Mouse (Mus musculus) lung, embryonic 14.5 days (tissue): ENCODE measurements around the gene Ubxn10. TPM values are rescaled to one million over a fixed set of nuclear protein-coding genes. Genes with fewer than 3 reads are reported as not detected.

ENCODE experiments used
- ATAC-seq: fragments of 200-750 bp; cut with Nextera tagmentation; 2 replicates; pipeline ENCODE4 v1.8.0; 2017; ENCODE audit warnings: mild to moderate bottlenecking, moderate TSS enrichment, moderate library complexity; ENCODE audit not compliant: insufficient read depth
- DNase-seq: peaks from one replicate; pipeline ENCODE4 v3.0.0-alpha.2; 2015
- H3K27ac ChIP-seq: fragments of 300-500 bp; sonication (generic); 2 replicates; pipeline ENCODE4 v1.5.1; 2014; ENCODE audit warnings: low read depth, mild to moderate bottlenecking, moderate library complexity
- H3K27me3 ChIP-seq: fragments of 300-500 bp; sonication (generic); 2 replicates; pipeline ENCODE4 v1.6.1; 2014; ENCODE audit warnings: low read length, control low read depth; ENCODE audit not compliant: insufficient read depth
- H3K36me3 ChIP-seq: fragments of 300-500 bp; sonication (generic); 2 replicates; pipeline ENCODE4 v1.6.1; 2014; ENCODE audit warnings: control low read depth; ENCODE audit not compliant: insufficient read depth
- H3K4me1 ChIP-seq: fragments of 300-500 bp; sonication (generic); 2 replicates; pipeline ENCODE4 v1.6.1; 2014; ENCODE audit warnings: antibody characterized with exemption, control low read depth; ENCODE audit not compliant: insufficient read depth
- H3K4me2 ChIP-seq: fragments of 300-500 bp; sonication (generic); 2 replicates; pipeline ENCODE4 v1.6.1; 2014; ENCODE audit warnings: mild to moderate bottlenecking
- H3K4me3 ChIP-seq: fragments of 300-500 bp; sonication (generic); 2 replicates; pipeline ENCODE4 v1.5.1; 2014; ENCODE audit warnings: low read depth, low read length
- H3K9ac ChIP-seq: fragments of 300-500 bp; sonication (generic); 2 replicates; pipeline ENCODE4 v1.6.1; 2014
- H3K9me3 ChIP-seq: fragments of 300-500 bp; sonication (generic); 2 replicates; pipeline ENCODE4 v1.6.1; 2016; ENCODE audit warnings: low read depth, low read length, control low read depth
- CTCF ChIP-seq: IDR thresholded peaks from 2 replicates; pipeline ENCODE4 v1.5.1; 2016; ENCODE audit warnings: antibody characterized with exemption, low read depth
- WGBS: fragments of 180-500 bp; shearing (Covaris S2); extraction: QIAGEN DNeasy Blood & Tissue Kit; methylation state at CpG from one replicate; pipeline ENCODE4 v1.1.7; 2014; 5-methylcytosine and 5-hydroxymethylcytosine counted together
- polyA plus RNA-seq: library from polyadenylated mRNA; unstranded; fragments of >200 nt; fragmentation: Nextera tagmentation; extraction: Ambion mirVana; gene quantifications from 2 replicates; pipeline ENCODE4 v1.2.1, GENCODE M21; 2014

Ubxn10 gene
- polyA plus RNA-seq = 1.5 and 1.7 TPM in 2 replicates

GRCm38 (mm10) chr4:138737031-138737430 lies at the start of gene Ubxn10:
Ubxn10 (minus strand) TSS chr4:138737167.
- 45% methylated on average over 7 of the region's 7 CpGs for WGBS
- no peak for TF ChIP-seq CTCF
- Histone ChIP-seq H3K4me2 (no peak within 1 kb of the TSS), H3K4me3 (no peak within 1 kb of the TSS), H3K27me3 (no peaks in the 10 kb centered on the region), H3K9me3 (no peaks in the 10 kb centered on the region), H3K27ac (no peak within 1 kb of the TSS), H3K36me3 (no peaks in the 10 kb centered on the region), H3K9ac (no peak within 1 kb of the TSS), H3K4me1 (peaks cover 3% of the 10 kb centered on the region; the same call in 1 of the 2 replicates)
- peak; percentile 55 for ATAC-seq
- DNase-seq = peak; percentile 44

DNA sequence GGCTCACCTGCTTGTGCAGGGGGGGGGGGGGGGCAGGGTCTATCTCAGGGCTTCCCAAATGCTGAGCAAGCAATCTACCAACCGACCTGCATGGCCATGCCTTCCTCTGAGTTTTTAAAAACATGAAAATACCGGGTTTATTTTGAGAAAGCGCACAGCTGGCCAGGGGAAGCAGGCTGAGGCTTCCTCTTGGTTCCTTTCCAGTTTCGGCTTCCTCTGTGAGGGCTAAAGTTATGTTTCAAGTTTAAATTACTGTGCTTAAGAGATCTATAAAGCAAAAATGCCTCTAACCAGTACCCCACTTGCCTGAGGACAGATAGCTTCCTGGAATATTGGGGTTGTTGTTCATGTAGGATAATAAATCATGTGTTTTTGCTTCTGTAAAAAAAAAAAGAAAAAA lies 49.2 kb upstream of the Ubxn10 start:
- 44% methylated on average over 4 of the region's 4 CpGs for WGBS
- DNase-seq = peak; percentile 45
- ATAC-seq = no peak
- H3K4me1 ChIP-seq = no peaks in the 10 kb centered on the region
- H3K9me3 ChIP-seq = no peaks in the 10 kb centered on the region
- H3K27ac ChIP-seq = no peak overlapping the region
- no peak for TF ChIP-seq CTCF
- no peaks in the 10 kb centered on the region for H3K27me3 ChIP-seq
- H3K4me2 ChIP-seq = no peak overlapping the region
- H3K9ac ChIP-seq = no peak overlapping the region
- H3K36me3 ChIP-seq = no peaks in the 10 kb centered on the region
- no peak overlapping the region for H3K4me3 ChIP-seq

GRCm38 (mm10) chr4:138785721-138786120 lies 48.8 kb upstream of the Ubxn10 start:
- Histone ChIP-seq H3K36me3 (no peaks in the 10 kb centered on the region), H3K27ac (no peak overlapping the region), H3K4me1 (no peaks in the 10 kb centered on the region), H3K27me3 (no peaks in the 10 kb centered on the region), H3K4me2 (no peak overlapping the region), H3K9me3 (no peaks in the 10 kb centered on the region), H3K4me3 (no peak overlapping the region), H3K9ac (no peak overlapping the region)
- DNase-seq (peak; percentile 9), ATAC-seq (no peak)
- 0 out of 2 replicates have a peak, but pooled peaks have one; percentile 28 for TF ChIP-seq CTCF
- WGBS = 52% methylated on average over 4 of the region's 4 CpGs

DNA sequence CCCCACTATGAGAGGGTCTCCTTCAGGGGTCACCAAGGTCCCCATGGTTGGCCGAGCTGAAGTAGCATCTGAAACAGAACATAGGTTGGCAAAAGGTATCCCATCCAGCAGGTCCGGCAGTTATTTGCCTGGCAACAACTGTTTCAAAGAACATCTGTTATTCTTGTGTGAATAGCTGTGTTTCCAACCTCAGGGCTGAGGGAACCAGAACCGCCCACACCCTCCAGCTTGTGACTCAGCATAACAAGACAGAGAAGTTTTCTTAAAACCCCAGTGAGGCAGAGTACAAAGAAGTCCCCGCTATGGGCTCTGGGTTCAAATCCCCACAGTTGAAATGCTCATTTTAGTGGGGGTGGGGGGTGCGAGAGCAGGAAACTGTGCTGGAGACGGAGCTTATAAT lies 45.1 kb upstream of the Ubxn10 start:
- ATAC-seq = no peak
- no peak for TF ChIP-seq CTCF

DNA sequence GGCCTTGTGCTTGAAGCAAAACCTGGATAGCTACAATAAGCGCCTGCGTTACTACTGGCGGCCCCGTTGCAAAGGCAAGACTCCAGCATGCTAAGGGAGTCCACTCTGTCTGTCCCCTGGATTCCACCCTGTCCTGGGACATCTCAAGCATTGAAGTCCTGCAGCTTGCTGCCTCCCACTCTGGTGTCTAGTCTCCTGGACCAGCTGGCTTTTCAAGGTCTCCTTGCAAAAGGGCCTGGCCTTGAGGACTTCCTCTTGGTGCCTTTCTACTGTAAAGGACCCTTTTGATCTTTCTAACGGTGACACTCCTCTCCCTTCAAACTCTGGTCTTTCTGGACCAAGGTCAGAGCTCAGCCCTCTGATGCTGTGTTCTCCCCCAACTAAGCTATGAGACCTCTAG lies 43.3 kb upstream of the Ubxn10 start:
- Histone ChIP-seq H3K36me3 (no peaks in the 10 kb centered on the region), H3K9me3 (no peaks in the 10 kb centered on the region), H3K4me3 (no peak overlapping the region), H3K27me3 (no peaks in the 10 kb centered on the region), H3K4me1 (no peaks in the 10 kb centered on the region), H3K4me2 (no peak overlapping the region), H3K27ac (no peak overlapping the region), H3K9ac (no peak overlapping the region)
- DNase-seq (no peak), ATAC-seq (no peak)
- 83% methylated on average over 5 of the region's 5 CpGs for WGBS
- no peak for TF ChIP-seq CTCF

More for the DNA sequence above, 45.1 kb upstream of the Ubxn10 start:
- Histone ChIP-seq H3K27me3 (no peaks in the 10 kb centered on the region), H3K9ac (no peak overlapping the region), H3K4me3 (no peak overlapping the region), H3K4me2 (no peak overlapping the region), H3K36me3 (no peaks in the 10 kb centered on the region), H3K9me3 (no peaks in the 10 kb centered on the region), H3K27ac (no peak overlapping the region), H3K4me1 (no peaks in the 10 kb centered on the region)
- DNase-seq = no peak
- WGBS = 74% methylated on average over 6 of the region's 6 CpGs

DNA sequence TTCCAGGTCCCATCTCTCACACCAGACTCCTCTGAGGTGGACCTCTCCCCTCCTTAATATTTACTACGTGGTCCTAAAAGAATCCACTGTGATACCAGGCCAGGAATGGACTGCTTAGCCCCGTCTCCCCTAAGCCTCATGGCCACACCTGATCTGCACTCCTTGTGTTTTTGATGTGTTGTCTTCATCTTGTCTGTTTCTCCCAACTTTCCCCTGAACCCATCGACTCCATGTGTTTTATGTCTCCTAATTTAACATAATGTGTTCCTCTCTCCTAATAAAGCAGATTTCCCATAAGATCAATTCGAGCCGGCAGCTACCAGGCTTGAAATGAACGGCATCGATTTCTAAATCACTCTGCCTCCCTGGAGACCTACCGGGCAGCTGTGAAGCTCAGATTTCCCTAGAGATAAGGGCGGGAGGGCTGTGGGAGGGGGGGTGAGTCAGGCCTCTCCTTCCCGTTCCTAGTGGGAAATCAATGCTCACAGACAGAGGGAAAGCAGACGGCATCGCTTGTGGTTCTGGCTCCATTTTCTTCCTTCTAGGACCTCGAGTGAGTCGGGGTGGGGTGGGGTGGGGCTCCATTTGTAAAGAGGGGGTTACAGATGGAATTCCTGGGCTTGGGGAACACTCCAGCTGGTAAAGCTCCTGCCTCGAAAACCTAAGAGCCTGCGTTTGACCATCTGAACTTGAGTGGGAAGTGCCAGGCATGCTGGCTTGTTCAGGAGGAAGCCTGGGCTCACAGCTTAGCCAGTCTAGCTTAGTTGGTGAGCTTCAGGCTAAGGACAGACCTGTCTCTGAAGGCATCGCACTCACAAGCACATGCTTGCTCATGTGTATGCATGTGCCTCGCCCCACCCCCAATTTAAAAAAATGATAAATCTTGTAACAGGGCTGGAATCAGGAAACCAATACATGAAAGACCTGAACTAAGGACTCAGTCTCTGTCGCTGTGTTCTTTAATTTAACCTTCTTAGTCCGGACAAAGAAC lies 40.7 kb upstream of the Ubxn10 start:
- Histone ChIP-seq H3K27ac (no peak overlapping the region), H3K4me3 (no peak overlapping the region), H3K4me2 (no peak overlapping the region), H3K4me1 (no peaks in the 10 kb centered on the region), H3K9ac (no peak overlapping the region), H3K9me3 (no peaks in the 10 kb centered on the region), H3K27me3 (no peaks in the 10 kb centered on the region), H3K36me3 (no peaks in the 10 kb centered on the region)
- WGBS = 28% methylated on average over 20 of the region's 20 CpGs
- ATAC-seq (no peak), DNase-seq (no peak)
- TF ChIP-seq CTCF = no peak

GRCm38 (mm10) chr4:138775435-138775834 lies 38.5 kb upstream of the Ubxn10 start, which contains the start of gene Pla2g2d:
Pla2g2d (plus strand) TSS chr4:138775735.
- 82% methylated on average over 6 of the region's 6 CpGs for WGBS
- DNase-seq (no peak), ATAC-seq (no peak)
- no peak within 1 kb of the TSS for H3K9ac ChIP-seq
- no peak for TF ChIP-seq CTCF
- H3K4me2 ChIP-seq = no peak within 1 kb of the TSS
- no peaks in the 10 kb centered on the region for H3K9me3 ChIP-seq
- no peak within 1 kb of the TSS for H3K27ac ChIP-seq
- no peaks in the 10 kb centered on the region for H3K27me3 ChIP-seq
- H3K4me3 ChIP-seq = no peak within 1 kb of the TSS
- H3K4me1 ChIP-seq = no peaks in the 10 kb centered on the region
- no peaks in the 10 kb centered on the region for H3K36me3 ChIP-seq
